ENCODE assay signal across 20 mouse cellular contexts in the genomic region with DNA sequence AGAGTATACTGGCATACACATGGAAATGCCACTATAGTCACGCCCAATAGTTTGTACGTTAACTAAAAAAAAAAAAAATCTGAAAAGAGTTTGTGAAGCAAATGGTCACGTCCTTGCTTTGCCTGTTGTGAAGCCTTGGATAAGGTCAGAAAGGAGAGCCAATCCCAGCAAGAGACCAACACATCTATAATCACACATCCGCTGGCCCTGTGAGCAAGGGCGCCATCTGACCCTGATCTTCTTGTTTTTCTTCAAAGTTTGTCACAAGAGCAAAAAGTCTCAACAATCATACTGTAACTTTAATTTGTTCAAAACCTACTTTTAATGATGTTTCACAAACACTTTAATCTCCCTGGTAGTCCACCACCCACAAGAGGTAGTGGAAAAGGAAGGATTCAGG. TPM values are rescaled to one million over a fixed set of nuclear protein-coding genes. Genes with fewer than 3 reads are reported as not detected.
"Had no signal": no experiment of that assay in that cellular context is flagged by ENCODE, and none has a peak within 500 bp of the region (broad histone marks: within the 10 kb centered on the region; RNA-seq: fewer than 3 reads in every experiment).

No protein-coding gene starts in this region.

- DNase-seq: retina, postnatal 1 day; right cerebral cortex, adult 18-20 months; right cerebral cortex, postnatal 14 days; right cerebral cortex, postnatal 25 days; right cerebral cortex, postnatal 4 days; spleen, adult 18-20 months; thymus, adult 18-20 months; thymus, adult 2 months; thymus, postnatal 14 days; thymus, postnatal 25 days; thymus, postnatal 36 days; thymus, postnatal 4 days had no signal

RNA-seq across cellular contexts. Expression of gene Stpg4, which starts 58.2 kb away (rescaled TPM):
- total RNA-seq: neutrophil, adult 5-6 weeks had no signal
- polyA plus RNA-seq: neural tube, embryonic 14.5 days; small intestine, adult 2 months; stomach, embryonic 14.5 days; stomach, embryonic 15.5 days; stomach, embryonic 16.5 days; stomach, postnatal 0 days; urinary bladder, adult 2 months had no signal
